Mouse (Mus musculus) liver, adult 2 months (tissue): ENCODE data around the gene Cd80. TPM values are rescaled to one million over a fixed set of nuclear protein-coding genes. Genes with fewer than 3 reads are reported as not detected.

Experiments
- DNase-seq: peaks from one replicate; pipeline ENCODE4 v3.0.0-alpha.2; 2011; ENCODE audit warnings: low read depth, low spot score; ENCODE audit errors: extremely low read depth
- H3K27ac ChIP-seq: fragments of 200-500 bp; replicated peaks from 2 replicates; pipeline ENCODE4 v1.5.1; 2012; ENCODE audit warnings: low read depth, mild to moderate bottlenecking, control low read depth, inconsistent platforms, low read length; ENCODE audit not compliant: insufficient read depth
- H3K27me3 ChIP-seq: fragments of 200-500 bp; 2 replicates; pipeline ENCODE4 v1.6.1; 2012; ENCODE audit warnings: mild to moderate bottlenecking, moderate library complexity, low read length, inconsistent platforms; ENCODE audit not compliant: control insufficient read depth, insufficient read depth
- H3K36me3 ChIP-seq: fragments of 200-500 bp; 2 replicates; pipeline ENCODE4 v1.6.1; 2012; ENCODE audit warnings: low read length, inconsistent platforms; ENCODE audit not compliant: control insufficient read depth, insufficient read depth
- H3K4me1 ChIP-seq: fragments of 200-500 bp; 2 replicates; pipeline ENCODE4 v1.6.1; 2011; ENCODE audit warnings: low read length; ENCODE audit not compliant: control insufficient read depth, insufficient read depth
- H3K4me3 ChIP-seq: fragments of 200-500 bp; 2 replicates; pipeline ENCODE4 v1.5.1; 2011; ENCODE audit warnings: low read depth, mild to moderate bottlenecking, control low read depth, low read length, moderate library complexity; ENCODE audit not compliant: insufficient read depth
- H3K79me2 ChIP-seq: fragments of 200-500 bp; 2 replicates; pipeline ENCODE4 v1.6.1; 2012; ENCODE audit warnings: inconsistent platforms, mild to moderate bottlenecking, low read length, moderate library complexity; ENCODE audit not compliant: control insufficient read depth, insufficient read depth
- H3K9ac ChIP-seq: fragments of 200-500 bp; 2 replicates; pipeline ENCODE4 v1.6.1; 2012; ENCODE audit warnings: low read depth, mild to moderate bottlenecking, control low read depth, inconsistent platforms, low read length
- CTCF ChIP-seq: fragments of 200-500 bp; IDR thresholded peaks from 2 replicates; pipeline ENCODE4 v1.5.1; 2011; ENCODE audit warnings: low read depth, low read length, control low read depth
- POLR2A ChIP-seq: fragments of 200-500 bp; IDR thresholded peaks from 2 replicates; pipeline ENCODE4 v1.6.1; 2011; ENCODE audit warnings: low read length, control low read depth; ENCODE audit not compliant: insufficient read depth; ENCODE audit errors: extremely low read depth
- WGBS: fragments of 180-500 bp; shearing (Covaris S2); methylation state at CpG from one replicate; pipeline ENCODE4 v1.1.7; 2018; 5-methylcytosine and 5-hydroxymethylcytosine counted together
- polyA plus RNA-seq: library from polyadenylated mRNA; depleted of rRNA; stranded (reverse); fragments of >200 nt; gene quantifications from 2 replicates; pipeline ENCODE4 v1.2.3, GENCODE M21; 2012; rRNA removed
- total RNA-seq: library from RNA; depleted of rRNA; stranded (reverse); fragments of >200 nt; gene quantifications from 2 replicates; pipeline ENCODE4 v1.2.3, GENCODE M21; 2014; rRNA removed

The Cd80 gene
- total and polyA plus RNA-seq, 2 experiments, result 0.28 to 0.29 TPM

GRCm38 (mm10) chr16:38526264-38526663 lies 70.9 kb downstream of the Cd80 start:
- Histone ChIP-seq H3K79me2 (no peaks in the 10 kb centered on the region), H3K36me3 (peaks cover 16% of the 10 kb centered on the region), H3K4me3 (no peak overlapping the region), H3K4me1 (peaks cover 5% of the 10 kb centered on the region), H3K27me3 (no peaks in the 10 kb centered on the region), H3K27ac (no peak overlapping the region), H3K9ac (no peak overlapping the region)
- DNase-seq, result no peak
- 78% methylated on average over 6 of the region's 6 CpGs for WGBS
- no peak for TF ChIP-seq POLR2A
- TF ChIP-seq CTCF, result no peak

- WGBS, result 35% methylated on average over 8 of the region's 8 CpGs
- Histone ChIP-seq H3K79me2 (no peaks in the 10 kb centered on the region), H3K9ac (no peak overlapping the region), H3K27ac (no peak overlapping the region), H3K36me3 (peaks cover 7% of the 10 kb centered on the region), H3K27me3 (no peaks in the 10 kb centered on the region), H3K4me3 (no peak overlapping the region), H3K4me1 (no peaks in the 10 kb centered on the region; the same call in 1 of the 2 replicates)
- TF ChIP-seq CTCF (peak; percentile 82), POLR2A (no peak)
- peak; percentile 34 for DNase-seq
These were observed 81.3 kb downstream of the Cd80 start for GRCm38 (mm10) chr16:38536544-38537146.

GRCm38 (mm10) chr16:38538716-38539380 lies 83.5 kb downstream of the Cd80 start:
- TF ChIP-seq POLR2A, result no peak
- no peak for TF ChIP-seq CTCF
- no peaks in the 10 kb centered on the region for H3K27me3 ChIP-seq
- no peak overlapping the region for H3K27ac ChIP-seq
- H3K4me1 ChIP-seq, result no peaks in the 10 kb centered on the region; the same call in 1 of the 2 replicates
- no peak overlapping the region for H3K4me3 ChIP-seq
- no peak for DNase-seq
- no peaks in the 10 kb centered on the region for H3K79me2 ChIP-seq
- peaks cover 15% of the 10 kb centered on the region for H3K36me3 ChIP-seq
- no peak overlapping the region for H3K9ac ChIP-seq
- 88% methylated on average over 13 of the region's 13 CpGs for WGBS

Other genes starting within 250 kb of the Cd80 start
- gene Nr1i2, start 160.7 kb upstream of the Cd80 start, total RNA-seq, result 72.3 TPM in 2 replicates
- 45.8 and 53.6 TPM in 2 replicates for gene Nr1i2, start 160.7 kb upstream of the Cd80 start, polyA plus RNA-seq
- not detected in 2 replicates for gene Maats1, start 113.4 kb upstream of the Cd80 start, total RNA-seq
- gene Maats1, start 113.4 kb upstream of the Cd80 start, polyA plus RNA-seq, result not detected in 2 replicates
- 56.6 and 69.9 TPM in 2 replicates for gene Cox17, start 108.6 kb upstream of the Cd80 start, total RNA-seq
- 39.4 and 46.7 TPM in 2 replicates for gene Cox17, start 108.6 kb upstream of the Cd80 start, polyA plus RNA-seq
- gene Gm21987, start 108.5 kb upstream of the Cd80 start, total RNA-seq, result not detected in 2 replicates
- not detected in 2 replicates for gene Gm21987, start 108.5 kb upstream of the Cd80 start, polyA plus RNA-seq
- 0.18 TPM in 1 of 2 replicates, not detected in the other for gene Popdc2, start 93.4 kb upstream of the Cd80 start, total RNA-seq
- gene Popdc2, start 93.4 kb upstream of the Cd80 start, polyA plus RNA-seq, result 0.18 and 0.73 TPM in 2 replicates
- gene Pla1a, start 22.4 kb upstream of the Cd80 start, total RNA-seq, result 70.6 and 82.1 TPM in 2 replicates
- gene Pla1a, start 22.4 kb upstream of the Cd80 start, polyA plus RNA-seq, result 46.9 and 55.2 TPM in 2 replicates
- 1.9 and 2.8 TPM in 2 replicates for gene Adprh, start 2.9 kb upstream of the Cd80 start, total RNA-seq
- gene Adprh, start 2.9 kb upstream of the Cd80 start, polyA plus RNA-seq, result 8.0 and 8.5 TPM in 2 replicates
- 29.7 and 35.7 TPM in 2 replicates for gene Timmdc1, start 67.1 kb downstream of the Cd80 start, total RNA-seq
- gene Timmdc1, start 67.1 kb downstream of the Cd80 start, polyA plus RNA-seq, result 30.4 and 34.1 TPM in 2 replicates
- 12.6 and 12.9 TPM in 2 replicates for gene Poglut1, start 94.7 kb downstream of the Cd80 start, total RNA-seq
- 5.6 and 6.9 TPM in 2 replicates for gene Poglut1, start 94.7 kb downstream of the Cd80 start, polyA plus RNA-seq
- 8.1 and 9.3 TPM in 2 replicates for gene Tmem39a, start 103.1 kb downstream of the Cd80 start, total RNA-seq
- gene Tmem39a, start 103.1 kb downstream of the Cd80 start, polyA plus RNA-seq, result 37.5 and 58.4 TPM in 2 replicates